Mouse (Mus musculus): ENCODE results near the gene Srsf6. TPM values are rescaled to one million over a fixed set of nuclear protein-coding genes. Genes with fewer than 3 reads are reported as not detected.

Srsf6 gene
- polyA plus RNA-seq, 1 experiment from 2014 or later, result 59.2 TPM

- no peaks in the 10 kb centered on the region for H3K36me3 ChIP-seq (ENCODE audit: insufficient read depth, low read length)
- H3K4me1 ChIP-seq (ENCODE audit: insufficient read depth, low read depth, low read length), result no peaks in the 10 kb centered on the region
- H3K9ac ChIP-seq (replicated peaks; ENCODE audit: low read depth), result no peak overlapping the region
- no peak overlapping the region for H3K4me2 ChIP-seq (replicated peaks; ENCODE audit: low read depth, low read length)
- no peaks in the 10 kb centered on the region for H3K9me3 ChIP-seq (ENCODE audit: low read length)
- H3K4me3 ChIP-seq (ENCODE audit: low read depth, low read length), result no peak overlapping the region
- TF ChIP-seq CTCF (IDR thresholded peaks at IDR 0.05) (peak; percentile 93), EP300 (IDR thresholded peaks at IDR 0.05) (no peak)
- DNase-seq (ENCODE audit: low spot score), result peak; percentile 76
- no peak overlapping the region for H3K27ac ChIP-seq (ENCODE audit: low read length)
- ATAC-seq, result no peak
- no peaks in the 10 kb centered on the region for H3K27me3 ChIP-seq (replicated peaks; ENCODE audit: insufficient read depth, low read length)
- 13% methylated on average over 6 of the region's 6 CpGs for WGBS
Measured at GRCm38 (mm10) chr2:162922183-162922582, 9.1 kb upstream of the Srsf6 start.

GRCm38 (mm10) chr2:162922834-162923233 is 8.5 kb upstream of the Srsf6 start:
- no peaks in the 10 kb centered on the region for H3K27me3 ChIP-seq (replicated peaks; ENCODE audit: insufficient read depth, low read length)
- ATAC-seq, result no peak
- H3K4me1 ChIP-seq (ENCODE audit: insufficient read depth, low read depth, low read length), result no peaks in the 10 kb centered on the region
- 67% methylated on average over 5 of the region's 5 CpGs for WGBS
- no peaks in the 10 kb centered on the region for H3K36me3 ChIP-seq (ENCODE audit: insufficient read depth, low read length)
- H3K4me3 ChIP-seq (ENCODE audit: low read depth, low read length), result no peak overlapping the region
- no peak for DNase-seq (ENCODE audit: low spot score)
- no peak overlapping the region for H3K27ac ChIP-seq (ENCODE audit: low read length)
- H3K4me2 ChIP-seq (replicated peaks; ENCODE audit: low read depth, low read length), result no peak overlapping the region
- no peak overlapping the region for H3K9ac ChIP-seq (replicated peaks; ENCODE audit: low read depth)
- no peaks in the 10 kb centered on the region for H3K9me3 ChIP-seq (ENCODE audit: low read length)
- TF ChIP-seq EP300 (IDR thresholded peaks at IDR 0.05) (no peak), CTCF (IDR thresholded peaks at IDR 0.05) (no peak)

- DNase-seq (ENCODE audit: low spot score), result no peak
- Histone ChIP-seq H3K9ac (replicated peaks; ENCODE audit: low read depth) (no peak overlapping the region), H3K27me3 (replicated peaks; ENCODE audit: insufficient read depth, low read length) (0 out of 2 replicates have a peak, but pooled peaks cover 5% of the 10 kb centered on the region), H3K27ac (ENCODE audit: low read length) (no peak overlapping the region), H3K36me3 (ENCODE audit: insufficient read depth, low read length) (no peaks in the 10 kb centered on the region), H3K4me3 (ENCODE audit: low read depth, low read length) (no peak overlapping the region), H3K9me3 (ENCODE audit: low read length) (no peaks in the 10 kb centered on the region), H3K4me2 (replicated peaks; ENCODE audit: low read depth, low read length) (no peak overlapping the region), H3K4me1 (ENCODE audit: insufficient read depth, low read depth, low read length) (no peaks in the 10 kb centered on the region)
- TF ChIP-seq CTCF (IDR thresholded peaks at IDR 0.05), result no peak
- WGBS, result 79% methylated on average over 5 of the region's 5 CpGs
- ATAC-seq, result no peak
Measured at GRCm38 (mm10) chr2:162924126-162924525, 7.2 kb upstream of the Srsf6 start.

- Histone ChIP-seq H3K27ac (ENCODE audit: low read length) (no peak overlapping the region), H3K9ac (replicated peaks; ENCODE audit: low read depth) (no peak overlapping the region), H3K4me2 (replicated peaks; ENCODE audit: low read depth, low read length) (no peak overlapping the region), H3K4me3 (ENCODE audit: low read depth, low read length) (no peak overlapping the region), H3K27me3 (replicated peaks; ENCODE audit: insufficient read depth, low read length) (0 out of 2 replicates have a peak, but pooled peaks cover 8% of the 10 kb centered on the region), H3K9me3 (ENCODE audit: low read length) (no peaks in the 10 kb centered on the region), H3K4me1 (ENCODE audit: insufficient read depth, low read depth, low read length) (peaks cover 4% of the 10 kb centered on the region; the same call in 1 of the 2 replicates), H3K36me3 (ENCODE audit: insufficient read depth, low read length) (no peaks in the 10 kb centered on the region)
- no peak for DNase-seq (ENCODE audit: low spot score)
- ATAC-seq, result no peak
- WGBS, result 47% methylated on average over 3 of the region's 3 CpGs
- TF ChIP-seq EP300 (IDR thresholded peaks at IDR 0.05) (no peak), CTCF (IDR thresholded peaks at IDR 0.05) (no peak)
Measured at GRCm38 (mm10) chr2:162927918-162928585, 3.3 kb upstream of the Srsf6 start.

DNA sequence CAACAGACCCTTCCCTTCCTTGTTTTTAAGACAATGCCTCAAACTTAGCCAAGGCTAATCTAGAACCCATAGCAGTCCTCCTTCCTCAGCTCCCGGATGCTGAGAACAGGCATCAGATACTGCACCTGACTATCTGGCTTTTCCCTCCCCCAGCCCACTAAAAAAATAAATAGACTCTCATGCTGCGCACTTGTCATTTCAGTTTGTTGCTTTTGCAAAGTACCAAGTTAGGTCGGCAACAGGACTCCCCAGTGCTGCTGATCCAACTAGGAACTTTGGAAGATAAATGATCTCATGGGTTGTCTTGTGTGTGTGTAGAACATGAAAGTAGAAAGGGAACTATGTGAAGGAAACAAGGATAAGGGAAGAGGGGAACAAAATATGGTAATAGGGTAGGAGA is 1.6 kb upstream of the Srsf6 start:
- no peak overlapping the region for H3K9ac ChIP-seq (replicated peaks; ENCODE audit: low read depth)
- ATAC-seq (no peak), DNase-seq (ENCODE audit: low spot score) (no peak)
- no peak overlapping the region for H3K27ac ChIP-seq (ENCODE audit: low read length)
- no peaks in the 10 kb centered on the region for H3K36me3 ChIP-seq (ENCODE audit: insufficient read depth, low read length)
- WGBS, result 38% methylated on average over 3 of the region's 3 CpGs
- H3K4me1 ChIP-seq (ENCODE audit: insufficient read depth, low read depth, low read length), result peaks cover 4% of the 10 kb centered on the region; the same call in 1 of the 2 replicates
- no peak overlapping the region for H3K4me3 ChIP-seq (ENCODE audit: low read depth, low read length)
- no peaks in the 10 kb centered on the region for H3K9me3 ChIP-seq (ENCODE audit: low read length)
- no peak overlapping the region for H3K4me2 ChIP-seq (replicated peaks; ENCODE audit: low read depth, low read length)
- no peak for TF ChIP-seq EP300 (IDR thresholded peaks at IDR 0.05)
- no peak for TF ChIP-seq CTCF (IDR thresholded peaks at IDR 0.05)
- 0 out of 2 replicates have a peak, but pooled peaks cover 8% of the 10 kb centered on the region for H3K27me3 ChIP-seq (replicated peaks; ENCODE audit: insufficient read depth, low read length)

DNA sequence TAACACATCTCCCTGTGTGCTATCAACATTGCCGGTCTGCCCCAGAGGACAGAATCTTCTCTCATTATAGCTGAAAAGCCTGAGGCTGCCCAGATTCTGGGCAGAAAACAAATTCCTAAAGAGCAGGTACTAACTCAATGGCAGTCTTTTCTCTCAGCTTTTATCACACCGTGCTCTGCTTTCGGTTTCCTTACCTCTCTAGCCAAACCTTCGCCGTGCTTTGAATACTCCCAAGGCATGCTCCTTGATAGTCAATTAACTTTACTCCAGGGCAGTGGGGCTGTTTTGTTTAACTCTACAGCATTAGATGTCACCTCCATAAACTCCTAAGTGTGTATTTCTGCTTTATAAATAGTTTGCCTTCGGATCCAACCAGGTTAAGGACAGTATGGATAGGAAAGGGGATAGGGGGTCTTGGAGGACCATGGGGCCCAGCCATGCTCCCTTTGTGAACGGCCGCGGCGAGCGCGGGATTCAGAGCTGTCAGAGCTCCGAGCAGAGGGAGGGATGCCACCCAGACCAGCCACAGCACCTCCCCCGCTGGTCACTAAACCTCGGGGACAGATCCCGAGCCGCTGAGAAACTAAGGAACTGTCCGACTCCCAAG is 709 bp upstream of the Srsf6 start:
- no peak for TF ChIP-seq EP300 (IDR thresholded peaks at IDR 0.05)
- 0 out of 2 replicates have a peak, but pooled peaks cover 8% of the 10 kb centered on the region for H3K27me3 ChIP-seq (replicated peaks; ENCODE audit: insufficient read depth, low read length)
- H3K9ac ChIP-seq (replicated peaks; ENCODE audit: low read depth), result peak overlapping the region; percentile 100
- peak overlapping the region; percentile 79 for H3K4me2 ChIP-seq (replicated peaks; ENCODE audit: low read depth, low read length)
- peaks cover 4% of the 10 kb centered on the region; the same call in 1 of the 2 replicates for H3K4me1 ChIP-seq (ENCODE audit: insufficient read depth, low read depth, low read length)
- H3K36me3 ChIP-seq (ENCODE audit: insufficient read depth, low read length), result 0 out of 2 replicates have a peak, but pooled peaks cover 2% of the 10 kb centered on the region
- peak overlapping the region; percentile 98 for H3K27ac ChIP-seq (ENCODE audit: low read length)
- peak overlapping the region; percentile 99 for H3K4me3 ChIP-seq (ENCODE audit: low read depth, low read length)
- under 1% methylated on average over 18 of the region's 18 CpGs for WGBS
- peak; percentile 50 for DNase-seq (ENCODE audit: low spot score)
- no peaks in the 10 kb centered on the region for H3K9me3 ChIP-seq (ENCODE audit: low read length)
- no peak for ATAC-seq

Measured in lung, postnatal 0 days (tissue).